12 mouse cellular contexts compared by ENCODE assay signal in the genomic region with DNA sequence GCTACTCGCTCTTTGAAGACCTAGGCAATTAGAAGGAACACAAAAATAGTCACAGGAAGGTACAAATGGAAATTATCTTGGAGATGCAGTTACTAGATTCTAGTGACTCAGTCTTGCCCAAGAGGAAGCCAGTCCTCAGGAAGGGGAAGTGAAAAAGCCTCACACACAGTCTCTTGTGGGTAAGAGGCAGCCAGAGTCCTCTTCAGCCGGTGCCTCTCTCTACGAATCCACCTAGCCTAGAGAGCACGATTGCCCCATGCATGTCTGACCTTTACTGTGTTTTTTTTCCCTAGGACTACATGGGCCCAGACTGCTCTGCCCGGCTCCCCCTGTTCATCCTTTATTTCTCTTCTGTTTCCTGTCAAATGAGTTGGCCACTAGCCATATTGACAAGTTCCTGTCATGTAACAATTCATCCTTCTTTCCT.
DNase-seq lines count a peak whose midpoint lies in the region; ATAC-seq lines count a peak whose summit lies in the region.
"Had no signal": no experiment of that assay in that cellular context is flagged by ENCODE, and none has a peak within 500 bp of the region (broad histone marks: within the 10 kb centered on the region; RNA-seq: fewer than 3 reads in every experiment).

No protein-coding gene starts in this region.

- H3K4me3 ChIP-seq in kidney, embryonic 16.5 days (ENCODE audit: low read length), result no peak overlapping the region
- H3K4me3 ChIP-seq in liver, embryonic 16.5 days (ENCODE audit: low read depth, low read length), result no peak overlapping the region
- H3K4me3 ChIP-seq in hindbrain, embryonic 12.5 days, result no peak overlapping the region
- H3K4me3 ChIP-seq: embryonic facial prominence, embryonic 12.5 days; hindbrain, embryonic 13.5 days had no signal

- no peaks in the 10 kb centered on the region for H3K36me3 ChIP-seq in kidney, embryonic 16.5 days (ENCODE audit: insufficient read depth, low read length)
- no peaks in the 10 kb centered on the region for H3K36me3 ChIP-seq in liver, embryonic 16.5 days (ENCODE audit: control insufficient read depth, insufficient read depth)
- H3K36me3 ChIP-seq in hindbrain, embryonic 12.5 days, result no peaks in the 10 kb centered on the region
- H3K36me3 ChIP-seq: embryonic facial prominence, embryonic 12.5 days; G1E; hindbrain, embryonic 13.5 days had no signal

- H3K4me2 ChIP-seq in kidney, embryonic 16.5 days (replicated peaks; ENCODE audit: low read depth, low read length), result no peak overlapping the region
- no peak overlapping the region for H3K4me2 ChIP-seq in liver, embryonic 16.5 days (ENCODE audit: low read depth, low read length)
- no peak overlapping the region for H3K4me2 ChIP-seq in hindbrain, embryonic 12.5 days (replicated peaks)
- H3K4me2 ChIP-seq: embryonic facial prominence, embryonic 12.5 days; hindbrain, embryonic 13.5 days had no signal

- H3K9me3 ChIP-seq in kidney, embryonic 16.5 days (ENCODE audit: low read length), result no peaks in the 10 kb centered on the region
- H3K9me3 ChIP-seq in liver, embryonic 16.5 days (replicated peaks; ENCODE audit: control insufficient read depth, low read length), result no peaks in the 10 kb centered on the region
- H3K9me3 ChIP-seq in hindbrain, embryonic 12.5 days (replicated peaks), result no peaks in the 10 kb centered on the region
- H3K9me3 ChIP-seq: embryonic facial prominence, embryonic 12.5 days; hindbrain, embryonic 13.5 days had no signal

- 74% methylated on average over 5 of the region's 5 CpGs for WGBS in kidney, embryonic 16.5 days
- WGBS in liver, embryonic 16.5 days (ENCODE audit: insufficient replicate concordance), result 17% methylated on average over 5 of the region's 5 CpGs
- WGBS in hindbrain, embryonic 12.5 days, result 79% methylated on average over 5 of the region's 5 CpGs

- H3K9ac ChIP-seq in kidney, embryonic 16.5 days (replicated peaks; ENCODE audit: low read length), result no peak overlapping the region
- H3K9ac ChIP-seq in liver, embryonic 16.5 days (ENCODE audit: low read depth, low read length), result no peak overlapping the region
- no peak overlapping the region for H3K9ac ChIP-seq in hindbrain, embryonic 12.5 days
- H3K9ac ChIP-seq: embryonic facial prominence, embryonic 12.5 days; hindbrain, embryonic 13.5 days had no signal

- no peak for DNase-seq in kidney, adult 9 months
- DNase-seq in adipocyte (ENCODE audit: low spot score), result peak; percentile 71
- peak; percentile 37 to 39 for DNase-seq in spleen, adult 18-20 months
- no peak for DNase-seq in right cerebral cortex, postnatal 4 days
- DNase-seq in ovary, postnatal 36 days (ENCODE audit: low spot score), result no peak
- DNase-seq: kidney, postnatal 4 days had no signal

- H3K27me3 ChIP-seq in kidney, embryonic 16.5 days (ENCODE audit: insufficient read depth, low read length), result no peaks in the 10 kb centered on the region
- H3K27me3 ChIP-seq in liver, embryonic 16.5 days (ENCODE audit: control insufficient read depth, insufficient read depth, low read depth, low read length), result no peaks in the 10 kb centered on the region
- H3K27me3 ChIP-seq in hindbrain, embryonic 12.5 days, result 0 out of 2 replicates have a peak, but pooled peaks cover 12% of the 10 kb centered on the region
- H3K27me3 ChIP-seq: embryonic facial prominence, embryonic 12.5 days had no signal

- H3K27ac ChIP-seq in kidney, embryonic 16.5 days (ENCODE audit: low read length), result 0 out of 2 replicates have a peak overlapping the region, but pooled peaks have one; percentile 38
- H3K27ac ChIP-seq in liver, embryonic 16.5 days (ENCODE audit: low read length), result peak overlapping the region; percentile 33; the same call in 1 of the 2 replicates
- H3K27ac ChIP-seq in hindbrain, embryonic 12.5 days, result no peak overlapping the region
- H3K27ac ChIP-seq: embryonic facial prominence, embryonic 12.5 days; hindbrain, embryonic 13.5 days had no signal

- peaks cover 5% of the 10 kb centered on the region for H3K4me1 ChIP-seq in kidney, embryonic 16.5 days (ENCODE audit: insufficient read depth, low read length)
- H3K4me1 ChIP-seq in liver, embryonic 16.5 days (ENCODE audit: control insufficient read depth, low read depth, low read length), result no peaks in the 10 kb centered on the region; the same call in 1 of the 2 replicates
- no peaks in the 10 kb centered on the region for H3K4me1 ChIP-seq in hindbrain, embryonic 12.5 days
- H3K4me1 ChIP-seq: embryonic facial prominence, embryonic 12.5 days had no signal

- no peak for ATAC-seq in kidney, embryonic 16.5 days (ENCODE audit: low FRiP score, low TSS enrichment)
- ATAC-seq in liver, embryonic 16.5 days (ENCODE audit: low read depth), result peak; percentile 53
- no peak for ATAC-seq in hindbrain, embryonic 12.5 days (ENCODE audit: low FRiP score)

Comparison
In these comparisons a context has a peak if more than half of its experiments do, and no peak if none do; other contexts are left out.
1. DNase-seq: peak in adipocyte (single experiment) and spleen, adult 18-20 months (2 of 2); none in kidney, adult 9 months (single experiment), right cerebral cortex, postnatal 4 days (single experiment) and ovary, postnatal 36 days (single experiment).